ENCODE assay signal across 9 mouse cellular contexts in the genomic region with DNA sequence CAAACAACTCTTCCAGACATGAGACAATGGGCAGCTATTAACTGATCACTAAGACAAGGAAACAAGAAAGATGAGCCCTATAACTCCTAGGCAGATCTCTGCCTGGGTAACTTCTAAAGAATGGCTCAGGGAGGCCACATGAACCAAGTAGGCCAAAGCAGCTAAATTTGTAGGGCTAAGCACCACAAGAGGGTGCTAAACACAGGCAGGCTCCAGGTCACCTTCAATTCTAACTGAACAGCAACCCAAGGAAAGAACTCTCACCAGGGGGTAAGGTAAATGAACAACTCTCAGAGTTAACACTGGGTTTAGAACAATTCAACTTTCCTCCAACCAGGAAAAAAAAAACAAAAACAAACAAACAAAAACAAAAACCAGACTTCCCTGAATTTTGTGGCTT. TPM values are rescaled to one million over a fixed set of nuclear protein-coding genes. Genes with fewer than 3 reads are reported as not detected.
DNase-seq lines count a peak whose midpoint lies in the region; ATAC-seq and TF ChIP-seq lines count a peak whose summit lies in the region.
"Had no signal": no experiment of that assay in that cellular context is flagged by ENCODE, and none has a peak within 500 bp of the region (broad histone marks: within the 10 kb centered on the region; RNA-seq: fewer than 3 reads in every experiment).

No protein-coding gene starts in this region.

- DNase-seq in forebrain, embryonic 14.5 days (ENCODE audit: low spot score): peak; percentile 7
- DNase-seq in midbrain, embryonic 14.5 days: peak; percentile 41
- peak; percentile 30 for DNase-seq in brain, embryonic 14.5 days (ENCODE audit: low read depth)
- DNase-seq in heart, adult 9 months (ENCODE audit: low spot score in 2 of 2): peak; percentile 1 to 33
- peak; percentile 80 for DNase-seq in lung, postnatal 36 days
- DNase-seq in neural tube, embryonic 10.5 days (ENCODE audit: extremely low spot score, low spot score): no peak

- no peak for TF ChIP-seq POLR2A in brain, embryonic 14.5 days (IDR thresholded peaks at IDR 0.05; ENCODE audit: borderline replicate concordance, extremely low read depth, insufficient read depth, insufficient read length, poor library complexity, severe bottlenecking)

- H3K4me1 ChIP-seq in forebrain, embryonic 14.5 days (ENCODE audit: control insufficient read depth, insufficient read depth, low read length): no peaks in the 10 kb centered on the region
- H3K4me1 ChIP-seq in forebrain, embryonic 13.5 days: no peaks in the 10 kb centered on the region
- no peaks in the 10 kb centered on the region for H3K4me1 ChIP-seq in midbrain, embryonic 14.5 days (ENCODE audit: control insufficient read depth, insufficient read depth, low read length)
- H3K4me1 ChIP-seq in midbrain, embryonic 15.5 days: no peaks in the 10 kb centered on the region
- H3K4me1 ChIP-seq: heart, embryonic 15.5 days had no signal

- no peaks in the 10 kb centered on the region for H3K27me3 ChIP-seq in forebrain, embryonic 14.5 days (replicated peaks; ENCODE audit: control insufficient read depth, insufficient read depth, low read length)
- no peaks in the 10 kb centered on the region for H3K27me3 ChIP-seq in forebrain, embryonic 13.5 days
- H3K27me3 ChIP-seq in midbrain, embryonic 14.5 days (ENCODE audit: control insufficient read depth, insufficient read depth, low read length): no peaks in the 10 kb centered on the region
- H3K27me3 ChIP-seq in midbrain, embryonic 15.5 days (replicated peaks): no peaks in the 10 kb centered on the region
- H3K27me3 ChIP-seq: heart, embryonic 15.5 days had no signal

- no peak overlapping the region for H3K4me2 ChIP-seq in forebrain, embryonic 14.5 days (ENCODE audit: low read length)
- H3K4me2 ChIP-seq in forebrain, embryonic 13.5 days: no peak overlapping the region
- H3K4me2 ChIP-seq in midbrain, embryonic 14.5 days (ENCODE audit: low read length): no peak overlapping the region
- H3K4me2 ChIP-seq in midbrain, embryonic 15.5 days: no peak overlapping the region
- H3K4me2 ChIP-seq: heart, embryonic 15.5 days had no signal

- TF ChIP-seq CTCF in brain, embryonic 14.5 days (IDR thresholded peaks at IDR 0.05; ENCODE audit: borderline replicate concordance, extremely low read depth, insufficient read depth, insufficient read length): peak; percentile 45; the same call in 1 of the 2 replicates

- peaks cover 5% of the 10 kb centered on the region; the same call in 1 of the 2 replicates for H3K36me3 ChIP-seq in forebrain, embryonic 14.5 days (ENCODE audit: control insufficient read depth, insufficient read depth, low read length)
- peaks cover 16% of the 10 kb centered on the region; the same call in 1 of the 2 replicates for H3K36me3 ChIP-seq in forebrain, embryonic 13.5 days (ENCODE audit: poor library complexity, severe bottlenecking)
- H3K36me3 ChIP-seq in midbrain, embryonic 14.5 days (ENCODE audit: control insufficient read depth, insufficient read depth, low read length): peaks cover 15% of the 10 kb centered on the region
- peaks cover 9% of the 10 kb centered on the region; the same call in 1 of the 2 replicates for H3K36me3 ChIP-seq in midbrain, embryonic 15.5 days (replicated peaks)

- H3K4me3 ChIP-seq in forebrain, embryonic 14.5 days (ENCODE audit: low read depth, low read length): no peak overlapping the region
- no peak overlapping the region for H3K4me3 ChIP-seq in forebrain, embryonic 13.5 days
- no peak overlapping the region for H3K4me3 ChIP-seq in midbrain, embryonic 14.5 days (replicated peaks; ENCODE audit: low read depth, low read length)
- H3K4me3 ChIP-seq in midbrain, embryonic 15.5 days: no peak overlapping the region
- H3K4me3 ChIP-seq: heart, embryonic 15.5 days had no signal

- no peak for ATAC-seq in forebrain, embryonic 14.5 days
- no peak for ATAC-seq in forebrain, embryonic 13.5 days
- no peak for ATAC-seq in midbrain, embryonic 14.5 days (ENCODE audit: low FRiP score, low TSS enrichment)
- no peak for ATAC-seq in midbrain, embryonic 15.5 days (replicated peaks)

- no peak overlapping the region for H3K9ac ChIP-seq in forebrain, embryonic 14.5 days (ENCODE audit: low read length)
- no peak overlapping the region for H3K9ac ChIP-seq in forebrain, embryonic 13.5 days
- H3K9ac ChIP-seq in midbrain, embryonic 14.5 days (replicated peaks; ENCODE audit: low read length): no peak overlapping the region
- no peak overlapping the region for H3K9ac ChIP-seq in midbrain, embryonic 15.5 days
- H3K9ac ChIP-seq: heart, embryonic 15.5 days had no signal

- H3K9me3 ChIP-seq in forebrain, embryonic 14.5 days (replicated peaks; ENCODE audit: control insufficient read depth, low read length): no peaks in the 10 kb centered on the region
- H3K9me3 ChIP-seq in forebrain, embryonic 13.5 days (replicated peaks): no peaks in the 10 kb centered on the region
- no peaks in the 10 kb centered on the region for H3K9me3 ChIP-seq in midbrain, embryonic 14.5 days (ENCODE audit: control insufficient read depth, low read length)
- H3K9me3 ChIP-seq in midbrain, embryonic 15.5 days: no peaks in the 10 kb centered on the region
- H3K9me3 ChIP-seq: heart, embryonic 15.5 days had no signal

- no peak overlapping the region for H3K27ac ChIP-seq in forebrain, embryonic 14.5 days (ENCODE audit: low read depth, low read length)
- H3K27ac ChIP-seq in forebrain, embryonic 13.5 days: no peak overlapping the region
- H3K27ac ChIP-seq in midbrain, embryonic 14.5 days (replicated peaks; ENCODE audit: low read depth, low read length): no peak overlapping the region
- no peak overlapping the region for H3K27ac ChIP-seq in midbrain, embryonic 15.5 days
- H3K27ac ChIP-seq: heart, embryonic 15.5 days had no signal

RNA-seq across cellular contexts. Expression of a gene that starts 48.5 kb away (rescaled TPM):
- polyA plus RNA-seq in forebrain, embryonic 14.5 days (2014; fragmentation: Nextera tagmentation; extraction: Ambion mirVana): 42.8 and 45.3 TPM in 2 replicates
- 64.9 and 69.0 TPM in 2 replicates for polyA plus RNA-seq in forebrain, embryonic 13.5 days (2015; fragmentation: Nextera tagmentation; extraction: Ambion mirVana)
- polyA plus RNA-seq in midbrain, embryonic 14.5 days (2014; fragmentation: Nextera tagmentation; extraction: Ambion mirVana): 66.8 and 71.0 TPM in 2 replicates
- 86.4 and 94.7 TPM in 2 replicates for polyA plus RNA-seq in midbrain, embryonic 15.5 days (2015; fragmentation: Nextera tagmentation; extraction: Ambion mirVana)
- 34.0 and 45.1 TPM in 2 replicates for polyA plus RNA-seq in brain, embryonic 14.5 days (2012; rRNA removed)

RNA-seq across cellular contexts. Expression of a gene that starts 53.8 kb away (rescaled TPM):
- polyA plus RNA-seq in forebrain, embryonic 14.5 days (2014; fragmentation: Nextera tagmentation; extraction: Ambion mirVana): 14.7 and 19.2 TPM in 2 replicates
- polyA plus RNA-seq in forebrain, embryonic 13.5 days (2015; fragmentation: Nextera tagmentation; extraction: Ambion mirVana): 20.2 and 22.8 TPM in 2 replicates
- 23.8 and 30.8 TPM in 2 replicates for polyA plus RNA-seq in midbrain, embryonic 14.5 days (2014; fragmentation: Nextera tagmentation; extraction: Ambion mirVana)
- polyA plus RNA-seq in midbrain, embryonic 15.5 days (2015; fragmentation: Nextera tagmentation; extraction: Ambion mirVana): 20.1 and 21.3 TPM in 2 replicates
- polyA plus RNA-seq in brain, embryonic 14.5 days (2012; rRNA removed): 5.7 and 5.8 TPM in 2 replicates

RNA-seq across cellular contexts. Expression of a gene that starts 55.9 kb away (rescaled TPM):
- polyA plus RNA-seq in forebrain, embryonic 14.5 days (2014; fragmentation: Nextera tagmentation; extraction: Ambion mirVana): 301 and 306 TPM in 2 replicates
- polyA plus RNA-seq in forebrain, embryonic 13.5 days (2015; fragmentation: Nextera tagmentation; extraction: Ambion mirVana): 320 and 332 TPM in 2 replicates
- polyA plus RNA-seq in midbrain, embryonic 14.5 days (2014; fragmentation: Nextera tagmentation; extraction: Ambion mirVana): 321 and 376 TPM in 2 replicates
- 320 and 350 TPM in 2 replicates for polyA plus RNA-seq in midbrain, embryonic 15.5 days (2015; fragmentation: Nextera tagmentation; extraction: Ambion mirVana)
- polyA plus RNA-seq in brain, embryonic 14.5 days (2012; rRNA removed): 696 and 882 TPM in 2 replicates
